Mouse (Mus musculus) thymus, adult 18-20 months (tissue): ENCODE measurements around the gene Aadacl3.

Source experiments
- DNase-seq, 2 experiments: peaks; one replicate each; pipeline ENCODE4 v3.0.0; 2022; ENCODE audit warnings: mixed read lengths in 2 of 2

The Aadacl3 gene

GRCm38 (mm10) chr4:144463656-144464055 lies at the start of gene Aadacl3:
TSS of gene Aadacl3 (minus strand) at chr4:144463756.
- DNase-seq: no peak

- no peak for DNase-seq
These were observed 43.0 kb upstream of the Aadacl3 start for GRCm38 (mm10) chr4:144506518-144506917.

GRCm38 (mm10) chr4:144493331-144493730 lies 29.8 kb upstream of the Aadacl3 start:
- no peak for DNase-seq

- no peak for DNase-seq
These were observed 4.5 kb upstream of the Aadacl3 start for GRCm38 (mm10) chr4:144468091-144468490.

- no peak for DNase-seq
These were observed 1.6 kb upstream of the Aadacl3 start for GRCm38 (mm10) chr4:144465206-144465605.

- DNase-seq: no peak
These were observed 10.3 kb downstream of the Aadacl3 start, which contains the start of gene Gm9944 for GRCm38 (mm10) chr4:144453217-144453616. TSS of gene Gm9944 (minus strand) at chr4:144453317.

GRCm38 (mm10) chr4:144448546-144448945 lies 15.0 kb downstream of the Aadacl3 start:
- DNase-seq: no peak

- no peak for DNase-seq
These were observed 22.0 kb downstream of the Aadacl3 start for GRCm38 (mm10) chr4:144441582-144441981.

GRCm38 (mm10) chr4:144441095-144441494 lies 22.5 kb downstream of the Aadacl3 start:
- DNase-seq: no peak

GRCm38 (mm10) chr4:144438672-144439071 lies 24.9 kb downstream of the Aadacl3 start, which contains the start of gene 1700012P22Rik:
TSS of gene 1700012P22Rik (minus strand) at chr4:144438772.
- DNase-seq: no peak

- no peak for DNase-seq
These were observed 30.3 kb downstream of the Aadacl3 start for GRCm38 (mm10) chr4:144433216-144433615.

GRCm38 (mm10) chr4:144430723-144431122 lies 32.8 kb downstream of the Aadacl3 start:
- no peak for DNase-seq

- no peak for DNase-seq
These were observed 34.7 kb downstream of the Aadacl3 start for GRCm38 (mm10) chr4:144428868-144429267.

- no peak for DNase-seq
These were observed 39.0 kb downstream of the Aadacl3 start for GRCm38 (mm10) chr4:144424590-144424989.

- no peak for DNase-seq
These were observed 42.9 kb downstream of the Aadacl3 start for GRCm38 (mm10) chr4:144420644-144421043.

GRCm38 (mm10) chr4:144408290-144408689 lies 55.3 kb downstream of the Aadacl3 start, which contains the start of gene Pramef12:
TSS of gene Pramef12 (minus strand) at chr4:144408464.
- no peak for DNase-seq

- DNase-seq: no peak
These were observed 57.3 kb downstream of the Aadacl3 start for GRCm38 (mm10) chr4:144406261-144406660.

GRCm38 (mm10) chr4:144404456-144405086 lies 59.0 kb downstream of the Aadacl3 start:
- peak in 1 of 2 experiments; percentile 3 for DNase-seq
